Mouse (Mus musculus) MEL (cell line): Measurements from ENCODE around the gene 1700018B08Rik. TPM values are rescaled to one million over a fixed set of nuclear protein-coding genes. Genes with fewer than 3 reads are reported as not detected.

Experiments used
- polyA plus RNA-seq, 2 experiments: library from polyadenylated mRNA; stranded (reverse) in 1 of 2; unstranded in 1 of 2; fragments of >175 nt in 1 of 2; fragments of >200 nt in 1 of 2; gene quantifications; 2 replicates each; pipeline versions ENCODE4 v1.2.1 to v1.2.4; 2012; ENCODE audit warnings: low replicate concordance in 2 of 2, low read depth in 1 of 2; ENCODE audit not compliant: insufficient read length in 2 of 2, insufficient read depth in 1 of 2, missing spikeins in 1 of 2
- total RNA-seq: library from RNA; depleted of rRNA; stranded (reverse); fragments of 300-350 nt; gene quantifications from 2 replicates; pipeline ENCODE4 v1.2.3, GENCODE M21; 2012; rRNA removed

Gene 1700018B08Rik
- total and polyA plus RNA-seq, 3 experiments, result not detected

Other genes with a start within 250 kb of the 1700018B08Rik start
- gene Fbxo31, start 34.5 kb upstream of the 1700018B08Rik start, total RNA-seq, result 13.9 and 16.0 TPM in 2 replicates
- gene Fbxo31, start 34.5 kb upstream of the 1700018B08Rik start, polyA plus RNA-seq, result 10 to 100 TPM in 1 of 2 experiments, not detected in 1; 35.3 TPM
- gene Map1lc3b, start 46.0 kb upstream of the 1700018B08Rik start, total RNA-seq, result 56.4 and 61.0 TPM in 2 replicates
- gene Map1lc3b, start 46.0 kb upstream of the 1700018B08Rik start, polyA plus RNA-seq, result 10 to 100 TPM in 1 of 2 experiments, not detected in 1; 68.8 TPM
- gene Zcchc14, start 108.6 kb upstream of the 1700018B08Rik start, total RNA-seq, result 0.04 TPM in 1 of 2 replicates, not detected in the other
- under 1 TPM in 1 of 2 experiments, not detected in 1; 0.11 TPM for gene Zcchc14, start 108.6 kb upstream of the 1700018B08Rik start, polyA plus RNA-seq
- not detected in 2 replicates for gene Jph3, start 185.3 kb upstream of the 1700018B08Rik start, total RNA-seq
- under 1 TPM in 1 of 2 experiments, not detected in 1; 0.15 TPM for gene Jph3, start 185.3 kb upstream of the 1700018B08Rik start, polyA plus RNA-seq